Mouse (Mus musculus) right cerebral cortex, postnatal 14 days (tissue): ENCODE results near the gene Stat5b.
A peak's percentile ranks its signal among the peaks of the same experiment; 100 is the strongest.

Experiments
- DNase-seq: peaks from one replicate; pipeline ENCODE4 v3.0.0; 2022

Gene Stat5b

GRCm38 (mm10) chr11:100806380-100807305 is 43.9 kb downstream of the Stat5b start:
- no peak for DNase-seq

GRCm38 (mm10) chr11:100805535-100805934 is 45.0 kb downstream of the Stat5b start:
- DNase-seq: no peak

DNA sequence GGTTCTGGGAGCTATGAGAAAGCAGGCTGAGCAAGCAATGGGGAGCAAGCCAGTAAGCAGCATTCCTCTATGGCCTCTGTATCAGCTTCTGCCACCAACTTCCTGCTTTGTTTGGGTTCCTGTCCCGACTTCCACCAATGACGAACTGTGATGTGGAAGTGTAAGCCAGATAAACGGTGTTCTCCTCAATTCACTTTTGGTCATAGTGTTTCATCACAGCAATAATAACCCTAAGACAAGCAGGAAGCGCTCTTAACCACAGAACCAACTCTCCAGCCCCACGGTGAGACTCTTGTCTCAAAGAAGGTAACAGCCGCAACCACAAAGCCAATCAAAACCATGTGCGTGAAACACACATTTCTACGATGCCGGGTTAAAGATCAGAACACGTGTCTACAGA is 46.1 kb downstream of the Stat5b start:
- no peak for DNase-seq

DNA sequence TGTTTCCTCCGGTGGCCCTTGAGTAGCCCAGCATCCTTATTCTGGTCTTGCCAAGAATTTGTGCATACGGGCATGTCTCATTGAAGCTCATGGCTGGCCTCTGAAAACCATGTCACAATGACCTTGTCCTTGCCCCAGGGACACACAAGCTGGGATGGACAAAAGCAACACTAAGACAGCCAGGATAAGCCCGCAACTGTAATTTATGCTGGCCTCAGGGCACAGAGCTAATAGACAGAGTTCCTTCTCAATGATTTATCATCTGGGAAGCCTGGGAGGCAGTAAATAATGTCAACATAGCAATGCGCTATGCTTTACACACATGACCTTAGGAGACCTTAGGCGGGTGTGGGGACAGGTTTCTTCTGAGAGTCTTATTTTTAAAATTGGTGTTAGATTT is 51.1 kb downstream of the Stat5b start:
- no peak for DNase-seq

DNA sequence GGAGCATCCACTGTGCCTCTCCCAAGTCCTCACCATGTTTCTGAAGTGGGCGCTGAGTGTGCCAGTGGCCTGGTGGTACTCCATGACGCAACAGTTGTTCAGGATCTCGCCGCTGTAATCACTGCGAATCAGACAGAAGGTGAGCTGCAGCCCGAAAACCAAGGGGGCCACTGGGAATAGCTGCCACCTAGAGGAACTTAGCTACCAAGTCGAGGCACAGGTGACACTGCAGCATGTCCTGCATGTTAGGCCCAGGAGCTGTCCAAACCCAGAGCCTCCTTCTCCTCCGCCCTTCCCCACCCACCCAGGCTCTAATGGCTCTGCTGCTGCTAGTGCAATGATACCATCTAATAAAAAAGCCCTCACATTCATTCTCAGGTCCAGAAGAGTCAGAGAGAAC is 53.9 kb downstream of the Stat5b start:
- DNase-seq: no peak

DNA sequence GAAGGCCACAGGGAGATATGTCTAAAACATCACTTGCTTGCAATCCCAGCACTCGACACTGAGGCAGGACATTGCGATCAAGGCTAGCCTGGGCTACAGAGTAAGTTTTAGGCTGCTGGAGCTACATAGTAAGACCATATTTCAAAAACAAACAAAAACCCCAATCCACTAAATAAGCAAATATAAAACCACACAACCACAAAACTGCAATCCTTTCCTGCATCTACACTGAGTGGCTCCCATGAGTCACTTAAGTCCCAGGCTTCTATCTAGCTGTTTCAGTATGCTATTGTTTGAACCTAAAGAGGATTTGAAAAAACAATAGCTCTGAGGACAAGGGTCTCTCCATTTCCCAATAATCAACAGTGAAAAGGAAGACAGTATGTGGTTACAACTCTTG is 55.1 kb downstream of the Stat5b start:
- no peak for DNase-seq

GRCm38 (mm10) chr11:100791457-100792049 is 59.0 kb downstream of the Stat5b start:
- DNase-seq: no peak

- peak; percentile 46 for DNase-seq
These were observed 59.9 kb downstream of the Stat5b start for GRCm38 (mm10) chr11:100790644-100791043.

- no peak for DNase-seq
These were observed 60.8 kb downstream of the Stat5b start for GRCm38 (mm10) chr11:100789702-100790101.

DNA sequence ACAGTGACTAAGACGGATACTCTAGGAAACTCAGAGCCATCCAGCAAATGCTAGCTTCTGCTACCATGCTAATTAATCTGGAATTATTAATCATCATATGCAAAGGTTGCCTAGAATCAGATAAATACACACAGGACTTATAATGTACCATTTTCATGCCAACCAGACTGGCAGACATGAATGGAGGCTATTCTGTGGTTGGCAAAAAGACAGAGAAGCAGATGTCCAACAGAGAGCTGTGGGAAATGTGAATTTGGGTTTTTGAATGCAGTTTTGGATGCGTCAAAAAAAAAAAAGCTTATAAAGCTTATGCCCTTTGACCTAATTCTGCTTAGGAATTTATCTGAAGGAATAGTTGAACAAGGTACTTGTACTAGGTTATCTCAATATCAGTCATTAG is 64.8 kb downstream of the Stat5b start:
- DNase-seq: no peak

GRCm38 (mm10) chr11:100784286-100784685 is 66.2 kb downstream of the Stat5b start:
- DNase-seq: no peak

DNA sequence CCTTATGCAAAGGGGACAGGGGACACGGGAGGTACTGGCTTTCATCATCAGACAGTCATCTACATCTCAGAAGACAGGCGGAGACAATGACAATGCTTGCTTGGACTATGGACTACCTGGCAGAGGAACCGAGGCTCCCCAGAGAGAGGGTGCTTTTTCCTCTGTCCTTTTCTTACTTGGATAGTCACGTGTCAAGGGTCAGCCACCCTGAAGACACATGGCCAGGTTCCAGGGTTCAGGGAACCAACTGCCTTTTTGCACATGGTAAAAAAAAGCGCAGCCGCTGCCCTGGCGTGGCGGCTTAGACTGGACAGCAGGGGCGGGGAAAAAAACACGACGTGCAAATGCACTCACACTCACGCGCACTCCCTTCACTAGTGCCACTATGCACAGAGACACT is 68.0 kb downstream of the Stat5b start:
- no peak for DNase-seq

DNA sequence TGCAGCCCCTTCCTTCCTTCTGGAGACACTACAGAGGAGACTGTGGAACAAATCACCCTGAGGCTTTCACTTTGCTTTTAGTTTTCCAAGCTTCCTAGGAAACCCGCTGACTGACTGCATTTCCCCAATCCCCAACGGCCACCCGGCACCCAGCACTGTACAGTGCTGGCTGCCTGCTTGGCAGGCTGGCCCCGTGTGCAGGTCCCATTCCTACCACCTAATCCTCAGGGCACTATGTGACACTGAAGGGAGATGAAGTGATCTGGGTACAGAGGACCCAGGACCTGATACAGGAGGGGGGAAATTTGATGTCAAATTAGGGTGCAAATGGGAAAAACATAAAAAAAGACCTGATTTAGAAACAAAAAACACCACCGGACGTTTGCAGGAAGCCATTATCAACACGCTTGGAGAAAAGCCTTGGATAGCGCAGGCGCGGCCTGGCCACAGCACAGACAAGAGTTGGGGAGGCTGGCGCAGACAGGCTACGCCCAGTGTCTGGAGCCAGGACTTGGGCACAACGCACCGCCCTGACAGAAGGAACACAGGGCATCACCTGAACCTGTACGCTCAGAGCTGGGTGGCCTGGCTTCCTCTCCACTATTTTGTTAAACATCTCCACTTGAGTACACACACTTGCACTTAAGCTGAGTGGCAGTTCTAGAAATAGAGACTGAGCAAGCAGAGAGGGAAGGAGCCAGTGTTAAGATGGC is 68.6 kb downstream of the Stat5b start:
- DNase-seq: no peak

GRCm38 (mm10) chr11:100780247-100780646 is 70.3 kb downstream of the Stat5b start:
- DNase-seq: no peak

DNA sequence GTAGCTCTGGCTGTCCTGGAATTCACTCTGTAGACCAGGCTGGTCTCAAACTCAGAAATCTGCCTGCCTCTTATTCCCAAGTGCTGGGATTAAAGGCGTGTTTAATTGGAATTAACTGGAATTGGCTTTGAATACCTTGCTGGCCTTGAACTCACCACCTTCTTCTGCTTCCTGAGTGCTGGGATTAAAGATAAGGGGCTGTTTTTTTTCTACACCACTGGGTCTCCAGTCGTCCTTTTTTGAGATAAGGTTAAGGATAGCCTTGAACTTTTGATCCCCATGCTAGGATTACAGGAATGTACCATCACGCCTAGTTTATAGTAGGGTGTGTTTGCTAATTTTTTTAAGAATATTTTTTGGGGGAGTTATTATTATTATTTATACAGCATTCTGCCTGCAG is 72.5 kb downstream of the Stat5b start:
- no peak for DNase-seq

DNA sequence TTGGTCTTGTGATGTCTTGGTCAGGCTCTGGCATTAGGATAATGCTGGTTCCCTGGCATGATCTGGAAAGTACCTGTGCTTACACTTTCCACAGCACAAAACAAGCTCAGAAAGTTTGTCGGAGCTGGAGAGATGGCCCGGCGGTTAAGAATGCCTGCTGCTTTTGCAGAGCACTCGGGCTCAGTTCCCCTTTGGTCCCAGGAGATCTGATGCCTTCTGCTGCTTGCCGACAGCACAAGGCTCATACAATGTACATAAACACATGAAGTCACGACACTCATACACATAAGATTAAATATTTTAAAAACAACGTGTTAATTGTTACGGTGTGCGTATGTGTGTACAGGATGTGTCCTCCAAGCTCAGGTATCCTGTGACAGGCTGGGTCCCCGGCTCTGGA is 74.6 kb downstream of the Stat5b start:
- no peak for DNase-seq

DNA sequence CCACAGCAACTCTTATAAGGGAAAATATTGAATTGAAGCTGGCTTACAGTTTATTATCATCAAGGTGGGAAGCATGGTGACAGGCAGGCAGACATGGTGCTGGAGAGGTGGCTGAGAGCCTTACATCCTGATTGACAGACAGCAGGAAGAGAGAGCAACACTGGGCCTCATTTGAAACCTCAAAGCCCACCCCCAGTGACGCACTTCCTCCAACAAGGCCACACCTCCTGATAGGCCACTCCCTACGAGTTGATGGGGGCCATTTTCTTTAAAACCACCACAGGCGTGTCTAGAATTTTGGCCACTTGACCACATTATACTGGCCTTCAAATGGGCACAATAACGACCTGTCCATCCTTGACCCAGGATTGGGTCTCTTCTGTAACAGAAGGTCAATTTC is 76.3 kb downstream of the Stat5b start:
- DNase-seq: no peak

DNA sequence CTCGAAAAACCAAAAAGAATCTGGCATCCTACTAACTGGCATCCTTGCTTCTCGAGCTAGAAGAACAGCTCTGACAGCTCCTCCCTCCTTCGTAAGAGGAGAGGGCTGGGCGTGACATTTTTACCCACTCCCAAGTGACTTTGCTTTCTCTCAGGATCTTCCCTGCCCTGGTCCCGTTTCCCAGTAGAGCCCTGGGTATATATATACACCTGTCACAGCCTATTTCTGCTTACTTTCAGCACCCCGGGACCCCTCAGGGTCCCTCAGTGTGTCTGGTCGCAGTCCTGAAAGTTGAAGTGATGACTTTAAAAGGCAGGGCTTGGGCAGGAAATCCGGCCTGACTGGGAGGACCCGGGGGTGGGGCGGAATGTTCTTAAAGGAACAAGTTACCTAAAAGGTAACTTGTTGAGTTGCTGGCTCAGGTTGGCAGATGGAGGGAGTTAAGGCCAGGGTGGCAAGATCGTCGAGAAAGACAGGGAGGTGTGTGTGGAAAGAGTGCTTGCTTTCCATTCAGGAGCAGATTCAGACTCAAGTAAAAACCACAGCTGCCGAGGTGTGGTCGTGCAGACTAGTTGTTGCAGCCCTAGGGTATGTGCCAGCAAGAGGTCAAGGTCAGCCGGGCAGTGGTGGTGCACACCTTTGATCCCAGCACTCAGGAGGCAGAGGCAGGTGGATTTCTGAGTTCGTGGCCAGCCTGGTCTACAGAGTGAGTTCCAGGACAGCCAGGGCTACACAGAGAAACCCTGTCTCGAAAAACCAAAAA is 79.7 kb downstream of the Stat5b start, which contains the start of gene Ghdc:
TSS of gene Ghdc (minus strand) at position 312 of the 763 bp plus-strand sequence.
- DNase-seq: peak; percentile 78

GRCm38 (mm10) chr11:100769980-100770379 is 80.5 kb downstream of the Stat5b start:
- DNase-seq: no peak

- no peak for DNase-seq
These were observed 82.7 kb downstream of the Stat5b start for GRCm38 (mm10) chr11:100767871-100768270.

DNA sequence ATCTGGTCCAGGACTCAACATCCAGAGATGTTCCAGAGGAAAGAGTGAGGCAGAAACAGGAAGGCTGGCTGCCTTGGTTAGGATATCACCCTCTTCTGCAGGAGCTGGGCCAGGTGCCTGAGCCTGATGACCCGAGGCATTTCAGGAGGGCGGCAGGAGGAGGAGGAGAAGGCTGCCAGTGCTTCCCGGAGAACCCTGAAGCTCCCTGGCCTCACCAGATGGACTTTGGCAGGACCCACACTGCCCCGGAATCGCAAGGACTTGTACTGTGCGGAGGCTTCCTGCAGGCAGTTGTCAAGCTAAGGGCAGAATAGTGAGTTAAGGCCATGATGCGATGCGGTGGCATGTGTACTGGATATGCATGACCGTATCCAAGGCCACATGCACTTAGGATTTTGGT is 83.8 kb downstream of the Stat5b start:
- no peak for DNase-seq

- no peak for DNase-seq
These were observed 87.7 kb downstream of the Stat5b start, which contains the start of gene Hcrt for GRCm38 (mm10) chr11:100762831-100763230. TSS of gene Hcrt (minus strand) at chr11:100762931.

- DNase-seq: peak; percentile 89
These were observed 88.9 kb downstream of the Stat5b start for GRCm38 (mm10) chr11:100761547-100762045.
